Mouse (Mus musculus): ENCODE data around the gene Foxs1. TPM values are rescaled to one million over a fixed set of nuclear protein-coding genes. Genes with fewer than 3 reads are reported as not detected.

Gene Foxs1
- polyA plus RNA-seq, 1 experiment from 2014 or later: 4.9 TPM

DNA sequence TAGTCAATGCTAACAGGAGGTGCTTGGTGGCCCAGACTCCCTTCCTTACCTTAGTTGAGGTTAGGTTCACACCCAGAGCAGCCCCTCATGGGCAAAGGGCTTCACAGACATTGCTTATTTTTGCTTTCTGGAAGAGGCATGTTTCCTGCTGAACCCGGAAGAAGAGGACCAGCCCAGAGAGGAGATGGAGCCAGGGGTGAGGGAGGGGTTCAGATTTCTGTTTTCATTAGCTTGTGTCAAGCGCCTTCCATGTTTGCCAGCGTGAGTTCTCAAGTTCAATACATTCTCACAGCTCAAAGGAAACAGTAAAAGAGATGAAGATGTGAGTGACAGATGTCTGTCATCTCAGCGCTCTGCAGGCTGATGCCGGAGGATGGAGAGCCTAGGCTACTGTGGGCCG, 23.2 kb downstream of the Foxs1 start:
- no peaks in the 10 kb centered on the region for H3K4me1 ChIP-seq (replicated peaks; ENCODE audit: control insufficient read depth, insufficient read depth, low read length)
- ATAC-seq (ENCODE audit: low FRiP score): no peak
- H3K36me3 ChIP-seq (replicated peaks; ENCODE audit: control insufficient read depth, insufficient read depth): no peaks in the 10 kb centered on the region
- no peak overlapping the region for H3K9ac ChIP-seq
- peaks cover 36% of the 10 kb centered on the region for H3K27me3 ChIP-seq (ENCODE audit: control insufficient read depth, insufficient read depth, low read length)
- H3K27ac ChIP-seq: no peak overlapping the region
- DNase-seq (ENCODE audit: low spot score): no peak
- H3K4me3 ChIP-seq (replicated peaks; ENCODE audit: low read length): no peak overlapping the region
- H3K9me3 ChIP-seq (ENCODE audit: control insufficient read depth, low read length): no peaks in the 10 kb centered on the region
- H3K4me2 ChIP-seq (replicated peaks): no peak overlapping the region
- WGBS: 86% methylated on average over 6 of the region's 6 CpGs

GRCm38 (mm10) chr2:152907114-152907943, 25.7 kb downstream of the Foxs1 start:
- DNase-seq (ENCODE audit: low spot score) (no peak), ATAC-seq (ENCODE audit: low FRiP score) (no peak)
- H3K36me3 ChIP-seq (replicated peaks; ENCODE audit: control insufficient read depth, insufficient read depth): no peaks in the 10 kb centered on the region
- H3K9ac ChIP-seq: no peak overlapping the region
- H3K9me3 ChIP-seq (ENCODE audit: control insufficient read depth, low read length): no peaks in the 10 kb centered on the region
- no peaks in the 10 kb centered on the region for H3K4me1 ChIP-seq (replicated peaks; ENCODE audit: control insufficient read depth, insufficient read depth, low read length)
- H3K4me2 ChIP-seq (replicated peaks): no peak overlapping the region
- peaks cover 20% of the 10 kb centered on the region; the same call in 1 of the 2 replicates for H3K27me3 ChIP-seq (ENCODE audit: control insufficient read depth, insufficient read depth, low read length)
- H3K27ac ChIP-seq: no peak overlapping the region
- no peak overlapping the region for H3K4me3 ChIP-seq (replicated peaks; ENCODE audit: low read length)
- 49% methylated on average over 14 of the region's 14 CpGs for WGBS

- WGBS: 56% methylated on average over 9 of the region's 9 CpGs
- H3K27me3 ChIP-seq (ENCODE audit: control insufficient read depth, insufficient read depth, low read length): 0 out of 2 replicates have a peak, but pooled peaks cover 11% of the 10 kb centered on the region
- no peak for ATAC-seq (ENCODE audit: low FRiP score)
- H3K4me3 ChIP-seq (replicated peaks; ENCODE audit: low read length): no peak overlapping the region
- no peaks in the 10 kb centered on the region for H3K9me3 ChIP-seq (ENCODE audit: control insufficient read depth, low read length)
- no peak overlapping the region for H3K27ac ChIP-seq
- no peak overlapping the region for H3K4me2 ChIP-seq (replicated peaks)
- no peaks in the 10 kb centered on the region for H3K36me3 ChIP-seq (replicated peaks; ENCODE audit: control insufficient read depth, insufficient read depth)
- no peaks in the 10 kb centered on the region for H3K4me1 ChIP-seq (replicated peaks; ENCODE audit: control insufficient read depth, insufficient read depth, low read length)
- H3K9ac ChIP-seq: no peak overlapping the region
- no peak for DNase-seq (ENCODE audit: low spot score)
Measured at GRCm38 (mm10) chr2:152906274-152907037, 26.6 kb downstream of the Foxs1 start.

DNA sequence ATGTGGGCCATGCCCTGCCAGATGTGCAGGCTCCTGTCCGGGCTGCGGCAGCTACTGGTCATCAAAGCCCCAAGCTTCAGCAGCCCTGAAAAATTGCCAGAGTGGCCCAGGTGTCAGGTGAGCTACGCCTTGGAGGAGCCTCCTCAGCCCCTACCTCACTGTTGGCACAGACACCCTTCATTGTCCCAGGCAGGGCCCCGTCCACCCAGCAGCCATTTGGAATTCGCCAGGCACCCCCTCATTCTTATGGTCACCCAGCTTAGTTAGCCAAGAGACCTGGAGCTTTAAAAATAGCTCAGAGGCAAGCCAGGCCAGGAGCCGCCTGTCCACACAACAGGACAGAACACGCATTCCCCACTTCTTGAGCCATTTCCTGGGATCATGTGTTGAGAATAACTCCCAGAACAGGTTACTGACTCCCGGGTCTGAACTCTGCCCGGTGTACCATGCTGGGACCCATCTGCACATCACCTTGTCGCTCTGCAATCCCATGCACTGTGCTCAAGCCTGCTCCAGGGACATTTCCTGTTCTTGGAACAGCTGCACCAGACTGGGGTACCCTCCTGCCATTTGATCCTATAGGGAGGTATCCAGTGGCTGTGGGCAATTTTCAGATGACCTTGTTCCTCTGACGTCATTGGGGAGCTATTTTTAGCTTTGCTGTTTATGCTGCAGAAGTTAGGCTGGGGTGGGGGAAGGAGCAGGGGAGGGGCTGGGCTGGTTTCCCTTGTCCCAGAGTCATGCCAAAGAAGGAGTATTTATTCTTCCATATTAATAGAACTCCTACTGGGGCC, 27.8 kb downstream of the Foxs1 start:
- H3K9me3 ChIP-seq (ENCODE audit: control insufficient read depth, low read length): no peaks in the 10 kb centered on the region
- 69% methylated on average over 11 of the region's 11 CpGs for WGBS
- H3K4me1 ChIP-seq (replicated peaks; ENCODE audit: control insufficient read depth, insufficient read depth, low read length): no peaks in the 10 kb centered on the region
- no peaks in the 10 kb centered on the region for H3K27me3 ChIP-seq (ENCODE audit: control insufficient read depth, insufficient read depth, low read length)
- no peak overlapping the region for H3K4me3 ChIP-seq (replicated peaks; ENCODE audit: low read length)
- no peak overlapping the region for H3K27ac ChIP-seq
- ATAC-seq (ENCODE audit: low FRiP score) (no peak), DNase-seq (ENCODE audit: low spot score) (no peak)
- H3K9ac ChIP-seq: no peak overlapping the region
- no peak overlapping the region for H3K4me2 ChIP-seq (replicated peaks)
- H3K36me3 ChIP-seq (replicated peaks; ENCODE audit: control insufficient read depth, insufficient read depth): no peaks in the 10 kb centered on the region

GRCm38 (mm10) chr2:152904127-152904643, 28.8 kb downstream of the Foxs1 start:
- 78% methylated on average over 5 of the region's 5 CpGs for WGBS
- no peak overlapping the region for H3K4me2 ChIP-seq (replicated peaks)
- H3K27me3 ChIP-seq (ENCODE audit: control insufficient read depth, insufficient read depth, low read length): no peaks in the 10 kb centered on the region
- H3K9ac ChIP-seq: no peak overlapping the region
- DNase-seq (ENCODE audit: low spot score) (no peak), ATAC-seq (ENCODE audit: low FRiP score) (no peak)
- no peaks in the 10 kb centered on the region for H3K36me3 ChIP-seq (replicated peaks; ENCODE audit: control insufficient read depth, insufficient read depth)
- H3K27ac ChIP-seq: no peak overlapping the region
- no peak overlapping the region for H3K4me3 ChIP-seq (replicated peaks; ENCODE audit: low read length)
- no peaks in the 10 kb centered on the region for H3K4me1 ChIP-seq (replicated peaks; ENCODE audit: control insufficient read depth, insufficient read depth, low read length)
- H3K9me3 ChIP-seq (ENCODE audit: control insufficient read depth, low read length): no peaks in the 10 kb centered on the region

DNA sequence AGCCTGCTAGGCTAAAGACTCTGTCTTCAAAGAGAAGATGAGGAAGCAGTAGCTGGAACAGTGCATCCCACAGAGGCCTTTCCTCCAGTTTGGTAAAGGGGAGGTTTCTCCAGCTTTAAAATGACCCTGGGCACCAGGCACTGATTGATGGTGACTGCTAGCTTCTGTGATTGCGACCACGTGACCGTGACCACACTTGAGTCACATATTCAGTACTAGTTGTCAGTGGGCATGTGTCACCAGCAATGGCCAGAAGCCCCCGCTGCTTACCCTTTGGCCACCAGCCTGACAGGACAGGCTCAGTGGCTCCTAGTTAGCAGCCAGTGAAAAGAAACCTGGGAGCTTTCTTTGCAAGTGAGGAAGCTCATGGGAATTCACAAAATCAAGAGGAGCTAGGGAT, 29.4 kb downstream of the Foxs1 start:
- H3K36me3 ChIP-seq (replicated peaks; ENCODE audit: control insufficient read depth, insufficient read depth): no peaks in the 10 kb centered on the region
- no peak overlapping the region for H3K4me2 ChIP-seq (replicated peaks)
- no peak overlapping the region for H3K4me3 ChIP-seq (replicated peaks; ENCODE audit: low read length)
- H3K27me3 ChIP-seq (ENCODE audit: control insufficient read depth, insufficient read depth, low read length): no peaks in the 10 kb centered on the region
- WGBS: 72% methylated on average over 4 of the region's 4 CpGs
- H3K9me3 ChIP-seq (ENCODE audit: control insufficient read depth, low read length): no peaks in the 10 kb centered on the region
- H3K4me1 ChIP-seq (replicated peaks; ENCODE audit: control insufficient read depth, insufficient read depth, low read length): no peaks in the 10 kb centered on the region
- ATAC-seq (ENCODE audit: low FRiP score) (no peak), DNase-seq (ENCODE audit: low spot score) (no peak)
- no peak overlapping the region for H3K9ac ChIP-seq
- H3K27ac ChIP-seq: no peak overlapping the region

DNA sequence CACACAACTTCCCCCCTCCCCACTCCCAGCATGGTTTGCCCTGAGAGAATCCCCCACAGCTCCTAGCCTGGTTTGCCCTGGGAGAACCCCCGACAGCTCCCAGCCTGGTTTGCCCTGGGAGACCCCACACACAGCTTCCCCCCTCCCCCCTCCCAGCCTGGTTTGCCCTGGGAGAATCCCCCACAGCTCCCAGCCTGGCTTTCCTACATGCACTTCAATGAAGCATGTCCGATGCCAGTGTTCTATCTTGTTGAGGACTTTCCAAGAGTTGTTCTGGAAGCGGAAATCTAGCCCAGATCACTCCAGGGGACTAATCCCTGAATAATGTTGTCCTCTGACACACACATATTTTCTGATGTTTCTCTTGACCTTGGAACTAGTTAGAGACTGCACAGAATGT, 30.4 kb downstream of the Foxs1 start:
- DNase-seq (ENCODE audit: low spot score) (no peak), ATAC-seq (ENCODE audit: low FRiP score) (no peak)
- Histone ChIP-seq H3K27ac (no peak overlapping the region), H3K4me1 (replicated peaks; ENCODE audit: control insufficient read depth, insufficient read depth, low read length) (no peaks in the 10 kb centered on the region), H3K4me3 (replicated peaks; ENCODE audit: low read length) (no peak overlapping the region), H3K9ac (no peak overlapping the region), H3K36me3 (replicated peaks; ENCODE audit: control insufficient read depth, insufficient read depth) (no peaks in the 10 kb centered on the region), H3K9me3 (ENCODE audit: control insufficient read depth, low read length) (no peaks in the 10 kb centered on the region), H3K27me3 (ENCODE audit: control insufficient read depth, insufficient read depth, low read length) (no peaks in the 10 kb centered on the region), H3K4me2 (replicated peaks) (no peak overlapping the region)
- 18% methylated on average over 3 of the region's 3 CpGs for WGBS

DNA sequence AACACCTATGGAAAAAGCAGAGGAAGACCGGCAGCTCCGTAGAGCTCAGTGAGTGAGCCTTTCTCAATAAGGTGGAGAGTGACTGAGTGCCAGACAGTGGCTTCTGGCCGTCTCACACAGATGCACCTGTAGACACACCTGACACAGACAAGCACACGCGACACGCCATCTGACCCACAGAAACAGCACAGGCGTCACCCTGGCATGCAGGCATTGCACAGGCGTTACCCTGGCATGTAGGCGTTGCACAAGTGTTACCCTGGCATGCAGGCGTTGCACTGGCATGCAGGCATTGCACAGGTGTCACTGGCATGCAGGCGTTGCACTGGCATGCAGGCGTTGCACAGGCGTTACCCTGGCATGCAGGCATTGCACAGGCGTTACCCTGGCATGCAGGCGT, 31.7 kb downstream of the Foxs1 start:
- no peaks in the 10 kb centered on the region for H3K36me3 ChIP-seq (replicated peaks; ENCODE audit: control insufficient read depth, insufficient read depth)
- H3K4me2 ChIP-seq (replicated peaks): no peak overlapping the region
- ATAC-seq (ENCODE audit: low FRiP score) (no peak), DNase-seq (ENCODE audit: low spot score) (no peak)
- no peaks in the 10 kb centered on the region for H3K27me3 ChIP-seq (ENCODE audit: control insufficient read depth, insufficient read depth, low read length)
- WGBS: 92% methylated on average over 15 of the region's 15 CpGs
- no peak overlapping the region for H3K9ac ChIP-seq
- no peak overlapping the region for H3K27ac ChIP-seq
- no peaks in the 10 kb centered on the region for H3K9me3 ChIP-seq (ENCODE audit: control insufficient read depth, low read length)
- no peak overlapping the region for H3K4me3 ChIP-seq (replicated peaks; ENCODE audit: low read length)
- H3K4me1 ChIP-seq (replicated peaks; ENCODE audit: control insufficient read depth, insufficient read depth, low read length): no peaks in the 10 kb centered on the region

- H3K9ac ChIP-seq: no peak overlapping the region
- no peak overlapping the region for H3K27ac ChIP-seq
- no peak overlapping the region for H3K4me3 ChIP-seq (replicated peaks; ENCODE audit: low read length)
- no peak for ATAC-seq (ENCODE audit: low FRiP score)
- H3K4me2 ChIP-seq (replicated peaks): no peak overlapping the region
- WGBS: 76% methylated on average over 6 of the region's 6 CpGs
- H3K27me3 ChIP-seq (ENCODE audit: control insufficient read depth, insufficient read depth, low read length): no peaks in the 10 kb centered on the region
- H3K9me3 ChIP-seq (ENCODE audit: control insufficient read depth, low read length): no peaks in the 10 kb centered on the region
- DNase-seq (ENCODE audit: low spot score): no peak
- no peaks in the 10 kb centered on the region for H3K36me3 ChIP-seq (replicated peaks; ENCODE audit: control insufficient read depth, insufficient read depth)
- H3K4me1 ChIP-seq (replicated peaks; ENCODE audit: control insufficient read depth, insufficient read depth, low read length): no peaks in the 10 kb centered on the region
Measured at GRCm38 (mm10) chr2:152899011-152899410, 34.0 kb downstream of the Foxs1 start.

Data from hindbrain, embryonic 14.5 days (tissue).